Mouse (Mus musculus) ES-Bruce4 (cell line): ENCODE measurements around the gene Ubac2. TPM values are rescaled to one million over a fixed set of nuclear protein-coding genes. Genes with fewer than 3 reads are reported as not detected.
A peak's percentile ranks its signal among the peaks of the same experiment; 100 is the strongest.
"Not testable (repeated sequence)": the region's sequence is repeated elsewhere in the genome, so short reads cannot be mapped to it uniquely, and the experiment has no call there.

Experiments used
- H3K27ac ChIP-seq: 2 replicates; pipeline ENCODE4 v1.5.1; 2012; ENCODE audit warnings: low read length, inconsistent platforms; ENCODE audit not compliant: insufficient read depth
- H3K27me3 ChIP-seq: 2 replicates; pipeline ENCODE4 v1.6.1; 2012; ENCODE audit warnings: mild to moderate bottlenecking, low read length, inconsistent platforms; ENCODE audit not compliant: control insufficient read depth, poor library complexity, insufficient read depth, severe bottlenecking
- H3K36me3 ChIP-seq: 2 replicates; pipeline ENCODE4 v1.6.1; 2012; ENCODE audit warnings: inconsistent platforms, mild to moderate bottlenecking, low read length, moderate library complexity; ENCODE audit not compliant: control insufficient read depth, poor library complexity, insufficient read depth, severe bottlenecking
- H3K4me1 ChIP-seq: one replicate; pipeline ENCODE4 v1.8.1; 2011; ENCODE audit warnings: low read length; ENCODE audit not compliant: control insufficient read depth, insufficient read depth
- H3K4me3 ChIP-seq: 2 replicates; pipeline ENCODE4 v1.5.1; 2011; ENCODE audit warnings: low read depth, mild to moderate bottlenecking, low read length
- H3K9ac ChIP-seq: 2 replicates; pipeline ENCODE4 v1.6.1; 2012; ENCODE audit warnings: low read depth, mild to moderate bottlenecking, inconsistent platforms; ENCODE audit not compliant: poor library complexity, severe bottlenecking
- H3K9me3 ChIP-seq: replicated peaks from 2 replicates; pipeline ENCODE4 v1.6.1; 2012; ENCODE audit warnings: mild to moderate bottlenecking, low read length, inconsistent platforms; ENCODE audit not compliant: control insufficient read depth, poor library complexity, insufficient read depth, severe bottlenecking
- CTCF ChIP-seq: IDR thresholded peaks from one replicate; pipeline ENCODE4 v1.8.1; 2011; ENCODE audit warnings: low read depth, low read length
- EP300 ChIP-seq: IDR thresholded peaks from 2 replicates; pipeline ENCODE4 v1.6.1; 2011; ENCODE audit warnings: low read depth, low read length; ENCODE audit not compliant: insufficient read depth
- POLR2A ChIP-seq: IDR thresholded peaks from one replicate; pipeline ENCODE4 v1.8.1; 2011; ENCODE audit warnings: low read length; ENCODE audit not compliant: insufficient read depth
- polyA plus RNA-seq: library from polyadenylated mRNA; stranded (reverse); fragments of >200 nt; gene quantifications from 2 replicates; pipeline ENCODE4 v1.2.4, GENCODE M21; 2011; ENCODE audit warnings: low read depth; ENCODE audit not compliant: missing spikeins, insufficient read depth, insufficient read length

Ubac2 gene
- polyA plus RNA-seq, 1 experiment = 42.2 TPM

- Histone ChIP-seq H3K27ac (no peak overlapping the region), H3K4me3 (no peak overlapping the region), H3K9me3 (no peaks in the 10 kb centered on the region), H3K27me3 (no peaks in the 10 kb centered on the region), H3K9ac (no peak overlapping the region), H3K36me3 (no peaks in the 10 kb centered on the region), H3K4me1 (no peaks in the 10 kb centered on the region)
- TF ChIP-seq CTCF = peak; percentile 90
- TF ChIP-seq POLR2A = no peak
- no peak for TF ChIP-seq EP300
Observed at GRCm38 (mm10) chr14:122060642-122061041, 182.2 kb downstream of the Ubac2 start.

GRCm38 (mm10) chr14:122061376-122061775 lies 183.0 kb downstream of the Ubac2 start:
- no peaks in the 10 kb centered on the region for H3K27me3 ChIP-seq
- no peaks in the 10 kb centered on the region for H3K36me3 ChIP-seq
- no peaks in the 10 kb centered on the region for H3K9me3 ChIP-seq
- no peak for TF ChIP-seq POLR2A
- TF ChIP-seq CTCF = no peak
- no peak for TF ChIP-seq EP300
- H3K27ac ChIP-seq = no peak overlapping the region
- no peaks in the 10 kb centered on the region for H3K4me1 ChIP-seq
- no peak overlapping the region for H3K9ac ChIP-seq
- no peak overlapping the region for H3K4me3 ChIP-seq

DNA sequence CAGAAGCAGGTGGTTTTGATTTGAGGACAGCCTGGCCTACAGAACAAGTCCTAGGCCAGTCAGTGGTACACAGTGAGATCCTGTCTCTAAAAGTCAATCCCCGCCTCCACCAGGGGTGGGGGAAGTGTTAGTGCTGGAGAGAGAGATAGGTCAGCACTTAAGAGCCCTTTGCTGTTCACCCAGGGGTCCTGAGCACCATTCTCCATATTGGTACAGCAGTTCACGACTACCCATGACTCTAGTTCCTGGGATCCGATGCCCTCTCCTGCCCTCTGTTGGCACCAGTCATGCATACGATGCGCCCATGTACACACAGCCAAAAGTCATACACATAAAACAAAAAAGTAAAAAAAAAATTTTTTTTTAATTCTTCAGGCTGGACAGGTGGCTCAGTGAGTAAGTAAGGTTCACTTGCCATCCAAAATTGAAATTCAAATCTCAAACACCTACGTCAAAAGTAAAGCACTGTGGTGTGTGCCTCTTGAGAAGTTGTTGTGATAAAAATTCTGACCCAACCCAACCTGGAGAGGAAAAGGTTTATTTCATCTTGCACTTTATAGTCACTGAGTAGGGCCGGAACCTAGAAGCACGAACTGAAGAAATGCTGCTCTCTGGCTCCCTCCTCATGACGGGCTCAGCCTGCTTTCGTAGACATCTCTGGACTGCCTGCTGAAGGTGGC lies 184.1 kb downstream of the Ubac2 start:
- H3K4me1 ChIP-seq = no peaks in the 10 kb centered on the region
- H3K27me3 ChIP-seq = no peaks in the 10 kb centered on the region
- H3K9me3 ChIP-seq = no peaks in the 10 kb centered on the region
- H3K9ac ChIP-seq = no peak overlapping the region
- TF ChIP-seq CTCF = no peak
- TF ChIP-seq POLR2A = no peak
- TF ChIP-seq EP300 = no peak
- no peak overlapping the region for H3K4me3 ChIP-seq
- H3K27ac ChIP-seq = no peak overlapping the region
- no peaks in the 10 kb centered on the region for H3K36me3 ChIP-seq

DNA sequence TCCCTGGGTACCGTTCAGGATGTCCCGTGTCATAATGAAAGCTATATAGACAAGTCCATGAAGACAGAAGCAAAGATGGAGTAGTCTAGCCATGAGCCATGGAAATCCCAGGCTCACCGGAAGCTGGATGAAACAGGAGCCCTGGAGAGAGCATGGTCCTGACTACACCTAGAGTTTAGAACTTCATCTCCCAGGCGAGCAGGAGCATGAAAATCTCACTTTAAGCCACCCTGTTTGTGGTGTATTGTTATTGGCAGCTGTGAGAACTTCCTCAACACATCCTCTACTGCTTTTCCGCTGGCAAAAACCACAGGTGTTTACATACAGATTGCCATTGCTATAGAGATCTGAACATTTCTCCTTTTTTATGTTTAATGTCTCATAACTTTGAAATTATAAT lies 185.2 kb downstream of the Ubac2 start:
- Histone ChIP-seq H3K9ac (no peak overlapping the region), H3K4me1 (no peaks in the 10 kb centered on the region), H3K27ac (no peak overlapping the region), H3K36me3 (no peaks in the 10 kb centered on the region), H3K27me3 (no peaks in the 10 kb centered on the region), H3K9me3 (no peaks in the 10 kb centered on the region), H3K4me3 (no peak overlapping the region)
- TF ChIP-seq POLR2A (no peak), EP300 (no peak), CTCF (no peak)

- Histone ChIP-seq H3K27me3 (no peaks in the 10 kb centered on the region), H3K9me3 (no peaks in the 10 kb centered on the region), H3K36me3 (no peaks in the 10 kb centered on the region), H3K4me1 (no peaks in the 10 kb centered on the region), H3K9ac (no peak overlapping the region), H3K4me3 (no peak overlapping the region), H3K27ac (no peak overlapping the region)
- TF ChIP-seq CTCF (peak; percentile 71), POLR2A (no peak)
Observed at GRCm38 (mm10) chr14:122064519-122064918, 186.1 kb downstream of the Ubac2 start.

DNA sequence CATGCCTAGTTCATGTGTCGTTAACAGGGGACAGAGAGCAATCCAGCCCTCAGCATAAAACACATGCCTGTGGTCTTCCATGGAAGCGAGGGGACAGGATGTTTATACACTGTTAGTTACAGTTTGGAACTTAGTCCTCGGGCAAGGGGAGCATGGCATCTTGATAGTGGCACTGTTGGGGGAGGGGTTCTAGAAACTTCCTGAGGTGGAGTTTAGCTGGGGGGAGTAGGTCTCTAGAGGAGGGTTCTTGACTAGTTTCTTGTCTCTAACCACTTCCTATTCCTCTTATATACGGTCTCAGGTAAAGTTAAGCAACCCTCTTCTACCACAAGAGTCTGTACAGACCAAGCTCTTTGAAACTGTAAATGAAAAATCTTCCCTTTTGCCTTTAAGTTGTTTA lies 187.8 kb downstream of the Ubac2 start:
- H3K4me1 ChIP-seq = no peaks in the 10 kb centered on the region
- no peaks in the 10 kb centered on the region for H3K36me3 ChIP-seq
- no peak overlapping the region for H3K9ac ChIP-seq
- no peak overlapping the region for H3K4me3 ChIP-seq
- no peak overlapping the region for H3K27ac ChIP-seq
- TF ChIP-seq POLR2A = no peak
- no peak for TF ChIP-seq CTCF
- no peak for TF ChIP-seq EP300
- no peaks in the 10 kb centered on the region for H3K27me3 ChIP-seq
- no peaks in the 10 kb centered on the region for H3K9me3 ChIP-seq

DNA sequence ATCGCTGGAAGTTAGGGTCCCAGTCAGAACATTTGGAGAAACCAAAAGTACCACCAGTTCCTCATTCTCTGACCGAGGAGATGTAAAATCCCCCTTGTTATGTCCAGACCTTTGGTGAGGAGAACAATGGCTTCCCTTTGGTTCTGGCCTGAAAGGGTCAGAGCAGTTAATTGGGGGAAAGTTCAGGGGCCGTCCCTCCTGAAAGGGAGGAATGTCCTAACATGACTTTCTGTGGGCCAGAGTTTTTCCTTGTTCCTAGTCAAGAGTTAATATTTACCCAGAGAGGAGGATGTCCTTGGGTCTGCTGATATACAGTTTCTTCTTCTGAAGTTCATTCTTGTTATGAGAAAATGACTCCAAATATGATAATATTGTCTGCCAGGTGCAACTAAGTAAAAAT lies 189.6 kb downstream of the Ubac2 start:
- not testable (repeated sequence) for H3K9me3 ChIP-seq, H3K4me1 ChIP-seq, H3K27me3 ChIP-seq, H3K27ac ChIP-seq, H3K36me3 ChIP-seq, H3K4me3 ChIP-seq, H3K9ac ChIP-seq
